Mouse (Mus musculus) retina, adult 2 months (tissue): ENCODE data around the gene Epb41l2.

Source experiments
- DNase-seq: peaks from one replicate; pipeline ENCODE4 v3.0.0-alpha.2; 2012; ENCODE audit warnings: low read depth, low spot score

Epb41l2 gene

DNA sequence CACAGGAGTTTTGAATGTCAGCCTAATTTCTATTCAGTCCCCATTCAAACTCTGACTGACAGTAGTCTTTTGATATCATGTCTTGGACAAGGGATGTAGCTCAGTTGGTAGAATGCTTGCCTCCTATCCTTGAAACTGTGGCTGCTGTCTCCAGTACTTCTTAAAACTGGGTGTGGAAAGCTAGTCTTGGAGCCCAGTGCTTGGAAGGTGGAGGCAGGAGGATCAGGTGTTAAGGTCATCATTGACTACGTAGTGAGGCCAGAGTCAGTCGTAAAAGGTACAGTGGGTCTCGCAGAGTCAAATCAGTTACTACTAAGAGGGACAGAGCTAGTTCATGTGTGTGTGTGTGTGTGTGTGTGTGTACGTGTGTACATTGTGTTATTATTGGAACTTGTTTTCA is 39.4 kb downstream of the Epb41l2 start:
- DNase-seq, result no peak

DNA sequence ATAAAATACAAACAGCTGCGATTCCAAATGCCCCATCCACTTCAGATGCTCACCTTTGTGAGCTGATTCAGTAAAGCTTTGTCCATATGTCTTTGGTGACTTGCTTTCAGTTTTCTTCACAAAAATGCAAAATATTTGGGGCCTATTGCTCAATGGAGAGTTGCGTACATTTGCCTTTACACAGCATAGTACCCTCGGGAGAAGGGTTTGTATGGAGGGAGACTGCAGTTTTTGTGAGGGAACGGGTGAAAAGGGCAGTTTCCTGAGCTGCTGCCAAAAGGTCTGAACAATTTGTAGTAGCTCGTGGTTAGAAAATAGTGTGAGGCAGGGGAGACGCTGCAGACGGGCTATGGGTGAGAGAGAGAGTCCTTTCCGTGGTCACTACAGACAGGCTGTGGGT is 40.5 kb downstream of the Epb41l2 start:
- no peak for DNase-seq

DNA sequence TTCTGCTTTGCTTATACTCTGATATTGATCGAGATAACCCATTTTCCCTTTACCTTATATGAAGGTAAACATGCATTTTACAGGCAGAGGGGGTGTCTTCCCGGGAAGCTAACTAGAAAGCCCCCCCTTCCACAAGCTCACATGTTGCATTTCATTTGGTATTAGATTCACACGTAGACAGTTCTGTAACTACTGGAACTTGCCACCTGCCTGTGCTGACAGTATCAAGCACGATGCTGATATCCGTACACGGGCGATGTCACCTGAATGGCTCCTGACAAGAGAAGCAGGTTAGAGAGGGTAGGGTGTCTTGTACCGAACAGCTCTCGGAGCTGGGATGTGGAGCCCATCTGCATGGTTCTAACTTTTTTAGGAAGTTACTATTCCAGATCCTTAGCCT is 41.0 kb downstream of the Epb41l2 start:
- DNase-seq, result no peak

DNA sequence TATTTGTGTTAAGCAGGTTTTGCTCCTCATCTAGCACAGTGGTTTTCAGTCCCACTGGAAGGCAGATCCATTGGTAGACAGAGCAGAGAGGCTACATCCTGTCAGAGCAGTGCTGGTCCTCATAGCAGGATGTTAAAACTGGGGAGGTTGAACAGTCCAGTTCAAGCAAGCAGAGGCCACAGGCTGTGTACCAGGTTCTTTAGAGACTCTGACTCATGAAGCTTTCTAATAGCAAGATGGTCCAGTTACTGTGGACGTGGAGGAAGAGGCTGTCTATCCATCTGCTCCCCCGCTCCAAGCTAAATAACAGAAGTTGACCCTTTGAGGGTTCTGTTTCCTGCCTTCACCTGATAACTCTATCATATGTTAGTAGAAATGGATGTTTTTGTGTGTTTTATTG is 41.8 kb downstream of the Epb41l2 start:
- DNase-seq, result no peak

DNA sequence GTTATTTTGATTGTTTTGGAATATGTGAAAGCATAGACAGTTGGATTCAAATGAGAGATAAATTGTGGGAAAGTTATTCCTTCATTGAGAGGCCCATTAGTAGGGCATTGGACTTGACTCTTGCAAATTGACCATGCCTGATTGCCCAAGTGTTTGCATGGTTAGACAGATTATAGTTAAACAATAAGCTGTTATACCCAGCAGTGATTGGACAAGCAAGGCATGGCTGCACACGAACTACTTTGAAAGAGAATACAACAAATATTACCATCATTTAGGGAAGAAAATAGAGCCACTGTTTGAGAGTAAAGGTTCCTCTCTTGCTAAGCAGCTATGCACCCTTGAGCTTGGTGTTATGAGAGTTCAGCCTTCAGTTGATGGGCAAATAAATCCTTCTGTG is 43.3 kb downstream of the Epb41l2 start:
- DNase-seq, result no peak

DNA sequence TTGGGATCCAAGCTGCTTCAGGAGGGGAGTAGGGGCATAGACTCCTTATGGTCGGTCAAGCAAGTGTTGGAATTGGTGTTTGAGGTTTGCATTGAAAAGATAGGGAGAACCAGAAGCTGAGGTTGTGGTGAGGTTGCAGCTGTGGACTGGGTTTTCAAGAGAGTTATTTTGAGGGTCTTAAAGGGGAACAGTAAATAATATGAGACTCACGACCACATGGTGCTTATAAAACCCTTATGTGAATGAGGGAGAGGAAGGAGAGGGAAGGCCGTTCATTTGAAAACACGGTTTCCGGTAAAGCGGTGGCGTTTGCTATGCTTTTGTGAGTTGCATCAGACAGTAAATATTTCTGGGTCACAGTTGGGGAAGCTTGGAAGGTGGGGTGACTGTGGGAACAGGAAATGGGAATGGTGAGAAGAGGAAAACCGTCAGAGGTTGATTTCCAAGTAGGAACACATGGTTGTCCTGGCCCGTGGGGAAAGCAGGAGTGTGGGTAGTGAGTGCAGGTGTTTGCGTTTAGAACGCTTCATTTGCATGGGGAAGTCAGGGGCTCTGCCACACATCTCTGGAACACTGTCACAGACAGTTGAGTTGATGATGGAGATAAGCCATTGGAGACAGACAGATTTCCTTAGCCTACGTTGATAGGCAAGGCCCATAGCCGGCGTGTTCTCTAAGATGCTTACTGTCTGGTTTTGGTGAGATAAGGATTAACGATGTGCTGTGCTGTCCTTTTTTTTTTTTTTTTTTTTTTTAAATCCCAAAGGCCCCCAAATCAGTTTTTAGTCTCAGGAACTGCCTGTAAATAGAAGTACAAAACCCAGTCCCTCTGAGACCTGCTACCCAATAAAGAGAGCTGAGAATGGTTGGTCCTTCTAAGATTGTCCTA is 44.5 kb downstream of the Epb41l2 start:
- DNase-seq, result no peak

DNA sequence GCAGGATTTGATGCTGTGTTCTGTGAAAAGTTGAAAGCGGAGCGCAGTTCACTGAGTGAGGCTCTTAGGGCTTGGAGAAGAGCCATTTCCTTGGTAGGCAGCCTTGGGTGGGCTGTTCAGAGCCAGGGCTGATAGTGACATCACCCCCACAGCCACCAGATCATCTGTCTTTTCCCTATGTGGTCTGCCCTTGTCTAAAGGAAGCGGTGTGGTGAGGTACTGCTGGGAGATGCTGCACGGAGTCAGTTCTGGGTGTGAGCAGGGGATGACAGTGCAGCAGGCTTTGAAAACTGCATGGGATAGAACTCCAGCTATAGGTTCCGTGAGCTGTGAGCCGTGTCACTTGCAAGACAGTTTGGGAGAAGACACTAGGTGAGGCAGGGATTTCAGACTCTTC is 45.1 kb downstream of the Epb41l2 start:
- DNase-seq, result no peak

DNA sequence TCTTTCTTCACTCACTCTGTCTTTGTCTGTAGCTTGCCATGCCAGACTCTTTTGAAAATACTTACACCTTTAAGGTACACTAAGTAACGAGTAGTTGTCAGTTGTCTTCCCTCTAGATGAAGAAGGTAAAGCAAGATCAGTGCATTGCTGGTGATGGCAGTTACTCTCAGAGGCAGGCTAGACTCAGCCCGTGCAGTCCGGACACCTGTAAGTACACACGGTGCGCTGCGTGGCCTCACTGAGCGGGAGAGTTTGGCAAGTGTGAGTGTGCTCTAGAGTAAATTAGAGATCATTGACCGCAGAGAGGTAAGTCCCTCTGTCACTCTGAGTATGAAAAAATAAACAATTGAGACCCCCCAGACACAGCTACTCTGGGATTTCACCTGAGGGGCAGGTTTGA is 46.0 kb downstream of the Epb41l2 start:
- DNase-seq, result no peak

DNA sequence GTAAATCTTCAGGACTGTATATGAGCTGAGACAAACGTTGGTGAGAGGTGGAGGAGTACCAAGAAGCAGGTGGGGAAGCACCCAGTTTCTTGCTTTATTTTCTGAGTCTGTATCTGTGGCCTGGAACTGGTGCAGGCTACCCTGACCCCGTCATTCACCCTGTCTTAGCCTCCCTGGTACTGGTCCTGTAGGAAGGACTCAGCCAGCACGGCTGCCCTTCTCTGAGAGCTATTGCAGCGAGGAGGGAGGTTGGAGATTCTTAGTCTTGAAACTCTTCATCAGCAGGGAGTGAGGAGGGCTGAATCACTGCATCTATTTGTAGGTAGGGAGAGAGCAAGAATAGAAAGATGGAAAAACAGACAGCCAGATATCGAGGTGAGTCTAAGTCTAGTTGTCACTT is 47.1 kb downstream of the Epb41l2 start:
- DNase-seq, result no peak

DNA sequence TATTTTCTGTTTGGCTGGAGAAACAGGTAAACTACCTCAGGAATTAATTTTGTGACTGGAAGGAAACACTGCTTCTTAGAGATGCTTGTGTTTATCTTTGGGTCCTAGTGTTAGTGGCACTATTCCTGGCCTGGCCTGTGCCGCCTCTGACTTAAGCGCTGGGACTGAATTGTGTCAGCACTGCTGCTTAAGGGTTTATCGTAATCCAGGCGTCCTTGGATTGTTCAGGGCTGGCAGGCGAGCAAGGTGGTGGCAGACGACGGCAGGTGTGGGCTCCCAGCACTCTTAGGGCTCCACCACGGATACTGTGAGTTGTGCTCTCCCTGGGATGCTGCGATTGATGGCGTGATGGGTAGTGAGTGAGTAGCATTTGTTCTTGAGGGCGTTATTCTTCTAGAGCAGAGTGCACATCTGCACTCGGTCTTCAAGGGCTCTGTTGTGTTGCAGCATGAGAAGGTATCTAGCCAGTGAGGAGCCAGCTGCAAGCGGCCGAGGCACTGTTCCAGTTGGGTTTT is 48.6 kb downstream of the Epb41l2 start:
- DNase-seq, result peak; percentile 82

DNA sequence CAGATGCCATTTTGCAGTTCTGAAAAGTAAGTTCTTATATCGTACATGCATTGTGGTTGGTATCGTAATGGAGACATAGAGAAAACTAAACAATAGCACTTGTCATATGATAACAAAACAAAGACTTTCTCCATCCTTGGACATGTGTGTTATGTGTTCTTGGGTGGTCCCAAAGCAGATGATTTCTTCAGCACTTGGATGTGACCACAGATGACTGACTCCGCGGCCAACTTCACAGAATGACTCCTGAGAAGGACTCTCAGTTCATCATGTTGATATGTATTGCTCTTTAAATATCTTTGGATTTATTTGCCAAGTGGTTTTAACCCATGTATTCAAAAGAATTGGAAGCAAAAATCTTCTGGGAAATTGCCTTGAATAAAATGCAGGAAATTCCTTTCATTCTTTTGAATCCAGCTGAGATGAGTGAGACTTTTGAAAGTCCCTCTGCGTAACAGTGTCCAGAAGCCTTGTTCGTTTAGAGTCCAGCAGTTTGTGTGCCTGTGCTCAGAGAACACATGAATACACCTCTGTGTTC is 52.3 kb downstream of the Epb41l2 start:
- no peak for DNase-seq

DNA sequence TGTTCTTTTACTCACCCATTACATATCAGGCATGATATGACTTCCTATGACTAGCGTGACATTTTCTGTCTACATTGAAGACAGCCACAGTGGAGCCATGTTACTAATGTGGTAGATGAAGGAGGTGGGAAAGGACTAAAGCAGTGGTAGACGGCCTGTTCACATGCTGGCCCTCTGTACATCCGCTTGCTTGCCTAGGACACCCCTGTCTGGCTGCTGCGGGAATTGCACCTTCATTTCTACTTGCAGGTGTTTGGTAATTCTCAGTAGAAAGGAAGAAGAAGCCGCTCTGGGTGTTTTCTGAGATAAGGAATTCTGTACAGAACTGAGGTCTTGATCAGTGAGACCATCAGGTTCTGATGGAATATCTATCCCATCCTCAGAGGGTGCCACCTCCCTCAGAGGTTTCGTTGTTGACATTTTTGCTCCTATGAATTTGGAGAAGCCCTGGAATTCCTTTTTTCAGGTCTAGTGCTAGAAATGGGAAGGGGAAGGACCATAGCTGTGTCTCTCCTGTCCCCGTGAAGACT is 55.7 kb downstream of the Epb41l2 start:
- DNase-seq, result no peak

DNA sequence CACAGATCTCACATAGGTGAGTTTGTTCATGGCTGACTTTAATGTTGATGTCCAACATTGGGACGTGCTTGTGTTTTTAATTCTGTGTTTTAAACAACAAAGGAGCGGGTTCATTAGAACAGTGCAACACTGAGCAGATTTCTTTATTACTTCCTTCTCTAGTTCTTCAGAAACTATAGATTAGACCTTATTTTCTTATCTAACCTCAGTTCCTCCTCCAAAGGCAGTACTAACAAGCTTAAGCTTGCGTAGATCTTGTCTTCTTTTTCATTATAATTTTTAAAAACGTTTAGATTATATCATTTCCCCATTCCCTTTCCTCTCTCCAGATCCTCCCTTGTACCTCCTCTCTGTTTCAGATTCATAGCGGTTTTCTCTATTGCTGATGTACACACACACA is 57.1 kb downstream of the Epb41l2 start:
- DNase-seq, result no peak

DNA sequence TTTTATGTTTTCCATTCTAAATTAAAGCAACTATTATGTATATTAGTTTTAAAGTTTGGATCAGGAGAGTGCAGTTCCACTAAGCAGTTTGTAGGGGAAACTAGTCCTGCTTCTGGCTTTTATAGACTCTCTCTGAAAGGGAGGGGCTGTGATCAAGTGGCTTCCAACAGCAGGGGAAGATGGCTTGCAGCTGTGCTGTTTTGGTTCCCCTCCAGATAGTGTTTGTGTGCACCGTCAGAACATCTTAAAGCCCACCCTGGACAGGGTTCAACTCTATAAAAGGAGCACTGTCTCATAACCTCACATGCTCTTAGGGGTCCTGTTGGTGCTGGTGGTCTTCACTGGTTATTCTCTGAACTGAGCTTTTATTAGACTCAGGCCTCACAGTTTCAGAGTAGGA is 66.5 kb downstream of the Epb41l2 start:
- no peak for DNase-seq

DNA sequence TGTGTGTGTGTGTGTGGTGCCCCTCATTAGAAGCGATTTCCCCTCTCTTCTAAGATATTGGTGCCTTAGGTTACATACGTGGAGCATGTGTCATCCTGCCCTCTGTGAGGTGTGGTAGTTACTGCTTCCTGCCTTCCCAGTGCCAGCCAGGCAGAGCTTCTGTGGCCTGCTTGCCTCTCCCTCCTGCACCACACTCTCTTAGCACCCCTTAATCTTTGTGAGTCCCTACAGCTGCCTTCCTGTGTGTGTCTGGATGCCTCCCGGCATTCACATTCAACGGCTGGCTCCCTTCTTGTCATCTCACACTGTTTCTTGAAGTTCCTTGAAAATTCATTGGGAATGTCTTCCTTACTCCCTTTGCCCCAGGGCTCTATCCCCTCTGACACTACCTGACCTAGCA is 67.2 kb downstream of the Epb41l2 start:
- DNase-seq, result no peak

DNA sequence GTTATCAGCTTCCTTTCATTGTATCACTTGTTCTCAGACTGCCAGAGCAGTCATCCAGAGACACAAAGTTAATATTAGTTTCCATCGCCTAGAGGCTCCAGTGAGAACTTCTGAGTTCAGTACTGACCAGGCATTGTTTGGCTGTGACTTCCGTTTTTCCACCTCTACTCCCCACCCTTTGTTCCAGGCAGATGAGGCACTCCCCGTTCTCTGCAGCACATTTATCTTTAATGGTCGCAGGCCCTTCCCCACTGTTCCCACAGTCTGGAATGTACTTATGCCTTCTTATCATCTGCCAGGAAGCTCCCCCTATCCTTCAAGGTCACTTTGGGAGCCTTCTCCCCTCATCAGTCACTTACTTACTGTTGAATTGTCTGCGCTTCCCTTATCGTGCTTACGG is 67.9 kb downstream of the Epb41l2 start:
- DNase-seq, result no peak

DNA sequence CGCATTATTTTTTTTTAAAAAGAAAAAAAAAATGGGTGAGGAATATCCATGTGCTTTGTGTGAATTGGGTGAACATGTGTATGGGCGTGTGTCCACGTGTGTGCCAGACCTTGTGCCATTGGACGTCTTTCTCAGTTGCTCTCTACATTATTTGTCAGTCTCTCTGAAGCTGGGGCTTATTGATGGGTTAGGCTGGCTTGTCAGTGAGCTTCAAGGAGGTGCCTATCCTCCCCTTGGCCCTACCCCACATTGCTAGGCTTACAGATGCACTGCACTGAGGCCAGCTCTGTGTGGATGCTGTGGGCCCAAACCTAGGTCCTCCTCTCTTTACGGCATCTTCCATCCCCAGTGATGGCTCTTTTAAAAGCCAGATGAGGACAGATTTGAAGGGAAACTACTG is 69.1 kb downstream of the Epb41l2 start:
- DNase-seq, result no peak

DNA sequence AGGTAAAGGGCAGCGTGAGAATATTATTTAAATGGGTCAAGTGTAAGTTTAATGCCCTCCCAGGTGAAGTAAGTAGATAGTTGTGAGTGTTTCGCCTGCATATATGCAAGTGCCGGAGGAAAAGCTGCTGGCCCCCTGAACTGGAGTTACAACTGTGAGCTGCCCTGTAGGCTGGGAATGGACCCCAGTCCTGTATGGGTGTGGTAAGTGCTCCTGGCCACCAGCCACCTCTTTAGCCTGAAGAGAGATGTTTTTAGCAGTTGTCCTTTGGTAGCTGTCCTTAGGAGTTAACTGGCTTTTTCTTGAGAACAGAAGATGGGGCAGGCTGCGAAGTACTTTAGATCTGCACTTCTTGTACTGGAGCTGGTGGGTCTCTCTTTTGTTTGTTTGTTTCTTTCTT is 69.7 kb downstream of the Epb41l2 start:
- DNase-seq, result no peak

DNA sequence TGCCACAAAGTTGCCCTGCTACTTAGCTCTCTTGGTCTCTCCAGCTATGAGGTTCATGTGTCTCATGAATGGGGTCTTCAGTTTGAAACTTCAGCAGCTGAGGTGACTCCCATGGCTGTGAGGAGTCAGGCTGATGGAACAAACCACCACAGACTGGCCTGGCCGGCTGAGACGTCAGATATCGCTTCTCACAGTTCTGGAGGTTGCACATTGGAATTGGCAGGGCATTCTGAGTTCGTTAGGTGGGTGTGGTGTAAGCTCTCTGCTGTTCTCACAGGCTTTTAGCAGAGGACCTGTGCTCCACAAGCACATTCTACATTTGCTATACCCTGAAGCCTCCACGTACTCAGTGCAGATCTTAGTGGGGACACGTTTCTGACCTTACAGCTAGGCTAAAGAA is 71.3 kb downstream of the Epb41l2 start:
- DNase-seq, result no peak

DNA sequence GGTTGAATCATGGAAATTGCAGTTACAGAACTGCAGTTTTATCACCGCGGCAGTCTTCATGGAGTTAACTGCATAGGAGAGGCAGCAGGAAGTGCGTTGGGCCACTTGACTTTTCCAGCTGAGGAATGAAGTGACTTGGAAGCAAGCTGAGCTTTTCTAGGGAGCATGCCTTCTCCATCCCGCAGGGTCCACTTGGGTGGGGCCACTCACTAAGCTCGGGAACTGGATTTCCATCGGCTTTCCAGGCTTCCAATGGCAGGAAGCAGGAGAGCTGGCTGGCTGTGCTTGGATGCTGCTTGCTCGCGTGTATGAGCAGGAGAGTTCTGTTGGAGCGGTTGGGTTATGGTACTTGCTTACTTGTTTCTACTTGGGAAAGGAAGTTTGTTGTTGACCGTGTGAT is 72.8 kb downstream of the Epb41l2 start:
- DNase-seq, result no peak

DNA sequence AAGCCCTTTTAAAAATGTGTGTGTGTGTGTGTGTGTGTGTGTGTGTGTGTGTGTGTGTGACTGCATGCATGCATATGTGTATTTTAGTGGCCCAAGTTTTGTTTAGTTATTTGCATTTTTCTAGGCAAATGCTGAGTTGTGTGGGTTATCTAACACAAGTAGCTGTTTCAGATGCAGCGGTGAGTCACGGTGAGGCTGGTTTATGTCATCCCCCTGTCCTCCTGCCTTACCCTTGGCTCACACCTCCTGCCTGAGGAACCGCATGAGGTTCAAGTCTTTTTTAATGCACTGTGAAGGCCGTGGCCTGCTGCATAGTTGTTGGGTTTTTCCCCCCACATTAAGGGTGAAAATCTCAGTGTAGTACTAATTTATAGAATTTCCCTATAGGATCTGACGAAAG is 73.3 kb downstream of the Epb41l2 start:
- DNase-seq, result no peak

DNA sequence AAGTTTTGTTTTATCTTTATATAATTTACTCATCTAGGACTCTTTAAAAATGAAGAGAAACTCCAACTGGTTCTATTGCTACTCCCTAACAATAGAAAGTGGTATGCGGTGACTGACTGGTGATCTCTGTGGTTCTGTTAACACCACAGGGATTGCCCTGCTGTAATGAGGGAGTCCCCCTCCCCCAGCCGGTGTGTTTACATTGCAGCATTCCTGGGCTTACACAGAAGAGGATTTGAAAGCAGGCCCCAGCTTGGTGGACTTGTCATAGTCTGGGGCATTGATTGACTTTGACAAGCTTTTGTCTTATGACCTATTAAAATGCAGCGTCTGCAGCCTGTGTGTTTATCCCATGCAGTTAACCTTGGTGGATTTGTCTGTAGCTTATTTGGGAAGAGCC is 73.9 kb downstream of the Epb41l2 start:
- peak; percentile 95 for DNase-seq

DNA sequence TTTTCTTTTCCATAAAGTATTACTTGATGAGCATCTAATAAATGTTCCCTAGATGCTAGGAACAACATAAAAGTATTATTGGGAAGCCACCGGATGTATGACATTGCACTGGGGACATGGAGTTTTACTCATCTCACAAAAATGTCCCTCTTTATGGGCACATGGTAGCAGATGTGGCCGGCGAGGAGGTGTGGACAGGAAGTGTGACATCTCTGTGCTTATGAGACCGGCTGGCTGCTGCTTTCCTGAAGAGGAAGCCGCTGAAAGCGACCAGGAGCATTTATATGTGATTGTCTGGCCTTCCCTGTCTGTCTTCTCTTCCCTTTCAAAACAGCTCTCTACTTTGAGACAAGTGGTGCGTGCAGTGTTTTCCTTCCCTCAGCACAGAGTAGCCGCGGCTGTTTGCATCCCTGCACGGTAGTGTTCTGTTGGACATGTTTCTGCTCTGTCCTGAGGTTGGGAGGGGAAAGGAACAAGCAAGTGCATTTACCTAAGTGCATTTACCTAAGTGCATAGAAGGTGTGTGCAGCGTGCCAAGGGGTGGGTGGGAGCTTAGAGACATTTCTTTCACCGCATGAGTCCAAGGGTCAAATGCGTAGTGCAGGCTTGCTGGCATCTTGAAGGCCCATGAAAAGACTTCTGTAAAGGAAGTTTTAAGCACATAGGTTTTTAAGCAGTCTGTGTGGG is 74.9 kb downstream of the Epb41l2 start:
- DNase-seq, result no peak
